Mouse (Mus musculus) right cerebral cortex, adult 18-20 months (tissue): Measurements from ENCODE around the gene Eif4h.
A peak's percentile ranks its signal among the peaks of the same experiment; 100 is the strongest.

Experiments used
- DNase-seq: peaks from one replicate; pipeline ENCODE4 v3.0.0; 2022; ENCODE audit warnings: mixed read lengths

The Eif4h gene

DNA sequence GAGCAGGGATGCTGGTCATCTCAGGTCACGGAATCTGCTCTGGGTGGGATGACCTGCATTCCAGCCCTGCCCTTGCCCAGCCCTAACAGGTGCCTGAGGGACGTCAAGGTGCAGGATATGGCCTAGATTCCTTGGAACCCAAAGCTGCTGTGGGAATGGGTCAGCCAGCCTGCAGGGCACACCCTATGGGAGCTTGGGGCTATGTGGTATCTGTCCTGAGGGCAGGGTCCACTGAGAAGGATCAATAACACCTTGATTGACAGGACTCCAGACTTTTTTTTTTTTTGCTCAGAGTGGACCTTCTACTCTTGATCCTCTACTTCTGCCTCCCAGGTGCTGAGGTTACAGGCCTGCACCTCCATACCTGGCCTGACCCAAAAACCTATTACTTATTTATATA is 8.1 kb upstream of the Eif4h start:
- DNase-seq: no peak

DNA sequence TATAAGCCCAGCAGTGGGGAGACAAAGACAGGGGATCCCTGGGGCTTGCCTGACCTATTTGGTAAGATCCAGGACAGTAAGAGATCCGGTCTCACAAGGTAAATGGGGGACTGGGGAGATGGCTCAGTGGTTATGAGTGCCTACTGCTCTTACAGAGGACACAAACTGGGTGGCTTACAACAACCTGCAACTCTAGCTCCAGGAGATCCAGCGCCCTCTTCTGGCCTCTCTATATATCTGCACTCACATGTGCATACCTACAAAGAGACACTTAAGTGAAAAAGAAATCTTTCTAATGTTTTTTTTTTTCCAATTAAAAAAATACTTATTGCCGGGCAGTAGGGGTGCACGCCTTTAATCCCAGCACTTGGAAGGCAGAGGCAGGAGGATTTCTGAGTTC is 7.2 kb upstream of the Eif4h start:
- no peak for DNase-seq

DNA sequence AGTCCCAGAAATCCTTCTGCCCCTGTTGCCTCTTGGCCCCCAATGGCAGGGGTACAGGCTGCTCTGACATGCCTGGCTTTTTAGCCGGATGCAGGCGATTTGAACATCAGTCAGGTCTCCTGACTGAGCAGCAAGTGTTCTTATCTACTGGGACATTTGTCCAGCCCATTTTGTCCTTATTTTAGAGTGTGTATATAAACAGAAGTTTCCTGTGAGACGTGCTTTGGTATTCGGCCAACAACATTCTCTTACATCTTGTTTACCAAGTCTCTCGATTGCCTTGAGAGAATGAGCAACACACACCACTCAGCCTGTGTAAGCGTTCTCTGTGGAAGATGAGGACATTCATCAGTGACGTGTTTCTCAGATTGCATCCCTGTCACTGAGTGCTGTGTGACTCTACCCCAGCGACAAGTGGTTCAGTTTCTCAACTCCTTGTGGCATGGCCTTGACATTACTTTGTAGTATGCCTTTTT is 5.4 kb upstream of the Eif4h start:
- no peak for DNase-seq

DNA sequence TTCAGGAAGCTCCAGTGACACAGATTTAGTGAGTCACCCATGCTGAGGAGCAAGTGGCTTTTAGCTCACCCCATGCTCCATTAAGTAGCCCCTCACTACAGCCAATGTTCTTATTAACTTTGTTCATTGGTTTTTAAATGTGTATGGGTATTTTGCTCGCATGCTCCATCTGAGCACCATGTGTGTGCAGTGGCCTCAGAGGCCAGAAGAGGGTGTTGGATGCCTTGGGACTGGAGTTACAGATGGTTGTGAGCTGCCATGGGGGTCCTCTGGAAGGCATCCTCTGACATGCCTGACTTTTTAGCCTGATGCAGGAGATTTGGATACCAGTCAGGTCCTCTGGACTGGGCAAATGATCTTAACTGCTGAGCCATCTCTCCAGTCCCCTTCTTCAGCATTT is 4.8 kb upstream of the Eif4h start:
- no peak for DNase-seq

DNA sequence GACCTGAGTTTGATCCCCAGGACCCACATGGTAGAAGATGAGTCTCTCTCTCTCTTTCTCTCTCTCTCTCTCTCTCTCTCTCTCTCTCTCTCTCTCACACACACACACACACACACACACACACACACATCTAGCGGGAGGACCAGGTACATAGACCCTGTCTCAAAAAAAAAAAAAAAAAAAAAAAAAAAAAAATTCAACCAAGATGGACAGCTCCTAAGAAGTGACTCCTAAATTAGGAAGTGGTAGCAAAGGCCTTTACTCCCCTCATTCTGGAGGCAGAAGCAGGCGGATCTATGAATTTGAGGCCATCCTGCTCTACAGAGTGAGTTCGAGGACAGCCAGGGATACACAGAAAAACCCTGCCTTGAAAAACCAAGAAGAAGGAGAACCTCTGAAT is 1.1 kb upstream of the Eif4h start:
- DNase-seq: no peak

DNA sequence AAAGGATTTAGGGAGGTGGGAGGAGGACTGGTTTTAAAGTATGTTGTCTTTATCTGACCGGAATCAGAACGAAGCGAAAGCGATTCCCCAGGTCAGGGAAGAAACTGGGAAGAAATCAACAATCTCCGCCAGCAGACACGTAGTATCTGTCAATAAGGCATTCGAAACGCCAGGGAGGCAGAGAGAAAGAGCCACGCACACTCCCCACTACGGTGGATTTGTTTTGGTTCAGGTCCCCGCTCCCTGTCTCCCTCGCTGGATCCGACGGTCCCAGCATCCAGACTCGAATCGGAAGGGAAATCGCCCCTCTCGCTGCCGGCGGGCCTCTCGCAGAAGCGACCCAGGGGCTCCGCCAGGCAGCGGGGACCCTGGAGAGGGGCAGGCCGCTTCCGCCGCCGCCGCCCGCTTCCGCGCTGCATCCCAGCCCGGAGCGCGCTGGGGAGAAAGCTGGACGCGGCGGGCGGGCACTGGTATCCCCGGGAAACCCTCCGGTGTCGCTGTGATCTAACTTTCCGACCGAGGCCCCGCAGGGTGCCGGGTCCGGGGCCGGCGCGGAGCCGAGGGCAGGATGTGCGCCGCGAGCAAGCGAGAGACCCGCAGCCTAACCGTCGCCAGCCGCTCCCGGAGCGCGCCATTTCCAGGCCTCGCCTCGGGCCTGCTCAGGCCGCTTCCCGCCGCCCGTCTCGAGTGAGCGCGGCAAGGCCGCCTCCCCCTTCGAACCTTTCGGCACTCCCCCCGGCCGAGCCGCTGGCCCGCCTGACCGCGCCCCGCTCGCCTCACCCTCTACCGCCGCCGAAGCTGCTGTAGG is 625 bp downstream of the Eif4h start:
- no peak for DNase-seq

DNA sequence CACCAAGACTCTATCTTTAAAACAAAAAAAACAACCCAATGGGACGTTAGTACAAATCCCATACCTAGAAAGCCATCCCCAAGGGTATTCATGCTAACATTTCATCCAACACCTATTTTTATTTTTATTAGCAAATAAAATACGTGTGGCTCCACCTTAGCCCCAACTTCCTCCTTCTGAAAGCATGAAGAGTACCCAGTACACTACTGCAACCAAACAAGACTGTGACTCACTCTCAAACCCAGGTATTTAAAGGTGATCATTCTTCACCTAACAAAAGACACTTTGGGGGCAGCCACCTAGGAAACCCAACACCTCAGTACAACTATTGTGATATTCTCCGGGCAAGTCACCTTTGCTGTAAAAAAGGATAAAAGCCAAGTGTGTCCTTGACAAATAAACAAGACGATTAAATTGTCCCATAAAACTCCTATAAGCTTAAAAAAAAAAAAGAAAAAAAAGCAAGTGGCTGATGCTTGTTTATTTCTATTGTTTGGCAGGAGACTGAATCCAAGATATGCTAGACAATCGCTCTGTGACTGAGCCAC is 1.4 kb downstream of the Eif4h start:
- DNase-seq: no peak

DNA sequence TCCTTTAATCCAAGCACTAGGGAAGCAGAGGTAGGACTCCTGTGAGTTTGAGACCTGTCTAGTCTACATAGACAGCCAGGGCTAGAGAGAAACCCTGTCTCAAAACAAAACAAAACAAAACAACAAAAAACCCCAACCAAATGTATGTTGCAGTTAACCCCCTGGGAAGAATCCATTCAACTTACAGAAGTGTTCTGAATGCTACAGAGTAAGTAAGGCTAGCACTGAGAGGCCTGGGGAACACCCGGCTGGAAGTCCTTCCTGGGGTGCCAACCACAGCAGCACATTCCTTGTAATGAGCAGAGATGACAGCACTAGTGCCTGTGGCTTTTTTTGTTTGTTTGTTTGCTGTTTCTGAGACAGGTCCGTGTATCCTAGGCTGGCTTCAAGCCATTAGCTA is 6.4 kb downstream of the Eif4h start:
- DNase-seq: no peak

DNA sequence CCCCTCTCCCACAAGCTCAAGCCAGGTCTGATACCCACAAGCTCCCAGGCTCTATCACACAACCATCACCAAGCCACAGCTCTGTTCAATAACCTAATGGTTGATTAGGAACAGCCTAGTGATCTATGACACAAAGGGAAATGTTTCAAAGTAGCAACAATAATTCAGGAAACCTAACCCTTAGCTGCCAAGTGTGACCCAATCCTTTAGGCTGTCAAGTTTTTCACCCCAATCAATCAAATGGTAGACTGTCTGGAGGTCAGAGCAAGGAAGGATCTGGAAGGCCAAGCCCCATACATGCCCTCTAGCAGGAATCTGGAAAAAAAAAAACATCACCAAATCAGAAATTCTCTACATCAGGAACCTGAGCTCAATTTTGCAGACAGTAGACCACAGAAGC is 8.5 kb downstream of the Eif4h start:
- DNase-seq: no peak

DNA sequence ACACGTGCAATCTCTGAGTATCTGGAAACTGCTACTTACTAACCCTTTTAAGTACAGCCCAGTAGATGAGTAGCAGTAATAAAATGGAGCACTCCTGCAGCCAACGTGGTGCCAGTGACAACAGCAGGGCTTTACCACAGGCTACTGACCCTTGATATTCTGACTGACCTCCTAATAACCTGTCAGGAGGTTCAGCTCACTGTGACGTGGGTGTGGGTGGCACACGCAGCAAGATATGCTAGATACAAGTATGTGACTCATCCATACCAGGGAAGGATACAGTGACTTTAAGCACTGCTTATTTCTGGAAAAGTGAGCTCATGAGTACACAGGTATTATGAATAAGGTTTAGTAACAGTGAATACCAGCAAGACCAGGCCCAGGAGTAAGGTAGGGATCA is 9.8 kb downstream of the Eif4h start:
- no peak for DNase-seq

DNA sequence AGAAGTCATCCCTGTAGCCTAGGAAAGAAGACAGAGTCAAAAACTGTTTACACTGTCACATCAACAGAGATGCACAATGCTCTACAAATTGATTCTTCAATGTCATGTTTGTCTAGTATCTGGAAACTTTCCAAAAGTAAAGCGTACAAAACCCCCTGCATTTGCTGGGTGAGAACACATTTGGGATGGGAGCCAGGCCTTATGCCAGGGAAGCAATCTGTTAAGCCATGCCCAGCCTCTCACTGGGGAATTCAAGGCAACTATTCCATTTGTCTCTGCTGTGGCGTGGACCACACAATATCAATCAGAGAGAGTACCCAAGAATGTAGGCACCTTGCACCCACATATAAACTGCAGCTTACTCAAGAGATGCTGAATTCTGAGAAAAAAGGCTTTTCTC is 17.2 kb downstream of the Eif4h start:
- DNase-seq: peak; percentile 48

DNA sequence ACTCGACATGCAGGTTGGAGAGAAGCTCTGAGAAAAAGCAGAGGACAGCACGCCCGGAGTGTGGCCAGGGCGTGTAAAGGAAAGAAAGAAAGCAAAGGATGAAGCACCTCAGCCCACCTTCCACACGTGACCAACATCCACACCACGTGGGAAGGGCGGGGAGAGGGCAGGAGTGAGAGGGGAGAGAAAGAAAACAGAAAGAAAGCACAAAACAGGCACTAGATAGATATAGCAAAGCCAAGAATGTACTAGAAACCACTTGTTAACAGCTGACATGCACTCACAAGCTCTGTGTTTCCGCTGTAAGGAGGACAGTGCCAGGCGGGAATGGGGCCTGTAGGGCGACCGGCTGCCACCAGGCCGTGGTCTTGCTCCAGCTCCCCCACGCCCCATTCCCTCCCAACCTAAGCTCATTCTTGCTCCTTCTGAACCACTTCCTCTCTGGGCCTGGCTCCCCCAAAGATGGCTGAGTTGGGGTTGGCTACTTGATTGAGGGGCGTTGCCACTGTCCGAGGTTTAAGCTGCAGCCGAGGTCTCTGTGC is 18.1 kb downstream of the Eif4h start:
- DNase-seq: no peak

DNA sequence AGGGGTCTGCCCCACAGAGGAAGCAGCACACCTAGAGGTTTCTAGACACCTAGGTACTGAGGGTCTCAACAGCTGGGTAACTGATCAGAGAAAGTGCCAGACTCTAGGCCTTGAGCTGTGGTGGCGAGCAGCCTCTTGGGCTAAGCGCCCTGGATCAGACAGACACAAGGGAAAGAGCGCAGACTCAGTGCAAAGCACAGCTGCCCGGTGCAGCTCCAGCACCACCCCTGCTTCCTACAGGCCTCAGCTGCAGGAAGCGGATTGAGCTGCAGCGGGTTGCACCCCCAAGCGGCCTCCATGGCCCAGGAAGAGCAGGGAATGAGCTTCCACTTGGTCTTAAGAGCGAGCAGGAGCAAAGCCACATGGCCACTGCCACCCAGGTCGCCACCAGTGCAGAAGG is 18.8 kb downstream of the Eif4h start:
- no peak for DNase-seq

DNA sequence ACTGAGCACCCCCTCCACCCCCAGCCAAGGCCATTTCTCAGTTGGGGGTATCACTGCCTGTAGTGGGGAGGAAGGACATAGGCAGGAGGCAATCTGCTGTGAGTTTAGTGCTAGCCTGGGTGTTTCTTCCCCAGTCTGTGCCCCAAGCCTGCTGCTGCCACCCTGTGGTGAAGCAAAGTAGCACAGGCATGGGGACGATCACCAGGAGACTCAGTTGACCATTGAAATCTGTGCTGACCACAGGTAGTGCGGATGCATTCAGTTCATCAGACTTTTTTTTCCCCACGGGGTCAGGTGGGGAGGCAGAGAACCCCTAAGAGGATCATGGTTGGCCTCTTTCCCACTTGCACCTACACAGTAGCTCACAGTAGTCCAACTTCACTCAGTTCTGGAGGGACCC is 22.2 kb downstream of the Eif4h start:
- peak; percentile 60 for DNase-seq

DNA sequence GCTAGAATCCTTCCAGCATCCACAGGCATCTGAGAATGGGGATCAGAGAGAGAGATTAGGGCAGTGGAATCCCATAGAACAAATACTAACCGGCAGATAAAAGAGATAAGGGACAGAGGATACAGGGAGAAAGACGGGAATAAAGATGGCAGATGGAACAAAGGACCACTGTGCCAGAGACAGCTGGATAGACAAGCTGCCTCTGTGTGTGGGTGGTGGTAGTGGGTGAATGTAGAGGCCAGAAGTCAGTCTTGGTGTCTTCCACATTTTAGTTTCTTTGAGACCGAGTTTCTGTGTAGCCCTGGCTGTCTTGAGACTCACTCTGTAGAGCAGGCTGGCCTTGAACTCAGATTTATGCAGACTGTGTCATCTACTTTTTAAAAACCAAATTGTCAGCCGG is 23.5 kb downstream of the Eif4h start:
- DNase-seq: no peak

DNA sequence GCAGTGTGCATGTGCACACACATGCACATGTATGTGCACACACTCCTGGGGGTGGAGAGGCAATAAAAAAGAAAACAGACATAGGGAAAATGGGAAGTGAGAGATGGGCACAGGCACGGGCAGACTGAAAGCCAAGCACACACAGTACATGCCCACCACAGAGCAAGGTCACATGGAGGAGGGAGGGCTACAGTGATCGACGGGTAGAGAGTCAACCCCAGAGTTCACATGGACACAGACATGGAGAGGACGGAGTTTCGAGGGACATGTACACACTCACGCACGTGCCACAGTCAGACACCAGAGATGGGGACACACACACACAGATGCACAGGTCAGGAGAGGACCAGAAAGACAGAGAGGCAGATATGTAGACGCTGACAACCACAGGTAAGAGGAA is 23.9 kb downstream of the Eif4h start:
- DNase-seq: no peak

DNA sequence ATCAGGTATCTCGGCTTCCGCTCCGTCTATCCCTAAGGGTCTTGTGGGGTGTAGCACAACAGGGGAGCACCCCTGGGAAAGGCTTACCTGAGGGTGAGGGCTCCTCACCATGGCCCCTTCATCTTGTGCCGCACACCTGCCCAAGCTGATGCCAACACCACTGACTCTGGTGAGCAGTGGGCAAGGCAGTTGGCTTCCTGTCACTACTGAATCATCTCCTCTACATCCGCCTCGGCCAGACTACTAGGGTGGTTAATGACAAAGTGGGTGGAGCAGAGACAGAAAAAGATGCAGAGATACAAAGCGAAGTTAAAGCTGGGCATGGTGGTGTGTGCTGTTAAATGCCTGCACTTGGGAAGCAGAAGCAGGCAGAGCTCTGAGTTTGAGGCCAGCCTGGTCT is 24.5 kb downstream of the Eif4h start, which contains the start of gene Lat2:
Gene Lat2 (minus strand): TSS at position 224 of the 400 bp plus-strand sequence.
- peak; percentile 54 for DNase-seq

DNA sequence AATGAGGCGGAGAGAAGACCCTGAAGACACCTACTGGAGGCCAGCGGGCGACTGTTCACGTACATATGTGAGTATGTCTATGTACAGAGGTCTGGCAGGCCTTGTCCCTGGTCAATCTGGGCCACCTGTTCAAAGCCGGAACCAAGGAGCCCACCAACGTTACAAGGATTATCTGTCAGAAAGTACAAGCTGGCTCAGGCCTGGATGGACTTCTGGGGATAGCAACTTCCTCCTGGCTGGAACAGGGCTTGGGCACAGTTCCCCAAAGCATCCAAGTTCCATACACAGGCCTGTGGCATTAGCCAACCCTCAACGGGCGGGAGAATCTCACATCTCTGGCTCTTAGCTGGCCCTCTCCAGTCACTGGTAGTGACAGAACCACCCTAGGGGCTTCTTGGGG is 25.0 kb downstream of the Eif4h start:
- DNase-seq: no peak

DNA sequence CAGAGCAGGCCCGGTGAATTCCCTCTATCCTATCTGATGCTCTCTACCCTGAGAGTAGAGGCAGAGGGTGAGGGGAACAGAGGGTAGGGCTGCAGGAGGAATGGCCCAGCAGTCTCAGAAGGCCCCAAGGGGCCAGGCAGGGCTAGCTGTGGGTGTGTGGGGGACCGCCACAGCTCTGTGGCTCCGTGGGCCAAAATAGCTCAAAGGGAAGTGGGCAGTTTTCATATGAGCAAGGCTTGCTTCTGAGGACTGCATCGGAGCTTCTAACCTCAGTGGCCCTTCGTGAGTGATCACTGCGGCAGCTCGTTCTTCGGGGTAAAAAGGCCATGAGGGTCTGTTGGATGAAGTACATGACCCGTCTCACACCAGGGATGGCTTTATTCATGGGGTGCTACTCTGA is 25.6 kb downstream of the Eif4h start:
- DNase-seq: no peak

DNA sequence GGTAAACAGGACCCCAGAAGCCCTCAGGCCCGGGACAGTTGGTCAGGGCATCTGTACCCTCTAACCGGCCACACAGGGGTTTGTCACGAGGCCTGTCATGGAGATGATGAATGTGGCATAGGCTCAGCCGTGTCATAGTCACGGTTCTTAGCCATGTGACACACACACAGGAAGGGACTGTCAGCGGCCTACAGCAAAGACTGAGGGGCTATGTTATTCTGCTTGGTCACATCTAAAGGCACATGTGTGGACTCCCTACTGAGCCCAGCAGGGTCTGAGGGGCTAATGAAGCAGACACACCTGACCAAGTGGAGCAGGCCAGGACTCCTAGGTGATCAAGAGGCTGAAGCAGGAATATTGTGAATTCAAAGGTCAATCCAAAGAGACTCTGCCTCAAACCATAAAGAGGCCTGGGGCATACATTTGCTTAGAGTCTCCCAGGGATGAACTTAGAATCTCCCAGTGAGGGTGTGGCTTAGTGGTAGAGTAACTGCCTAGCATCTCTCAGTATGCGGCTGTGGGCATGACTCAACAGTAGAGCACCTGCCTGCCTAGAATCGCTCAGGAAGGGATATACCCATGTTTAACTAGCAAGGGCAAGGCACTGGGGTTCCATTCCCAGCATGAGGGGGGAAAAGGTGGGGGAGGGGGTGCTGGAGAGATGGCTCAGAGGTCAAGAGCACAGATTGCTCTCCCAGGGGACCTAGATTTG is 27.3 kb downstream of the Eif4h start:
- no peak for DNase-seq

DNA sequence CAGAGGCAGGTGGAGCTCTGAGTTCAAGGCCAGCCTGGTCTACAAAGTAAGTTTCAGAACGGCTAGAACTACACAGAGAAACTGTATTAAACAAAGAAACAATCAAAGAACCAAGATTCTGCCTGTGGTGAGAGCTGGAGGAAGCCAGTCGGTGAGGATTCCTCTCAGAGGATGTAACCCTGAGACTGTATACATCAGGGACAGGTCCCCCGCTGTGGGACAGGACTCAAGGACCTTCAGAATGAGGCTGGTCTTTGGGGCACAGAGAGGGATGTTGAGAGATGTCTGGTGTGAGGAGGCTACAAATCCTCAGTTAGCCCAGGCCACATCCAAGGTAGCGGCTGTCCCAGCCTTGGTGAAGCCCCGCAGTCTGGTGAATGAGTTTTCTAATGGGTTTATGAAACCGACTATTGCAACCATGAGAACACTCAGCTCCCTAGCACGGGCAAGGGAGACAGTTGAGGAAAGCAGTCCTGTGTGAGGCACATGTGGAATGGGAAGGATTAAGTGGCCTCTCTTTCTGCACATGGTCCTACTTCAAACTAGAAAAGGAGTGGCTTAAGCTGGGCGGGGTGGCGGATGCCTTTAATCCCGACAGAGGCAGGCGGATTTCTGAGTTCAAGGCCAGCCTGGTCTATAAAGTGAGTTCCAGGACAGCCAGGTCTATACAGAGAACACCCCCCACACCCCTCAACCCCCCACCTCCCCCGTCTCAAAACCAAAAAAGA is 29.2 kb downstream of the Eif4h start:
- DNase-seq: no peak

DNA sequence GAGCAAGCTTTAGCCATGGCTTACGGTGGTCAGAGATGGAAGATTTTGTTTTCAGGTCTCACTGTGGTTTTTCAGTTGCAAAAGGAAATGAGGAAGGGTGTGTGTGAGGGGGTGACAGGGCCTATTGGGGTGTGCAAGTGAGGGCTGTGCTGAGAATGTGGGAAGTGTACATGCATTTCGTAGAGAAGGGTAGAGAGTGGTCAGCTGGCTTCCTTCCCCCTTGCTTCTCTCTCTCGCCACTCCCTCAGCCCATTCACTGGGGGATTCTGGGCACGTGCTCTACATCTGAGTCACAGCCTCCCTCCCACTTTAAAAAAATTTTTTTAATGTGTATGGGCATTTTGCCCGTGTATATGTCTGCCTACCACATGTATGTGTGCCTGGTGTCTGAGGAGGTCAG is 32.2 kb downstream of the Eif4h start:
- no peak for DNase-seq

DNA sequence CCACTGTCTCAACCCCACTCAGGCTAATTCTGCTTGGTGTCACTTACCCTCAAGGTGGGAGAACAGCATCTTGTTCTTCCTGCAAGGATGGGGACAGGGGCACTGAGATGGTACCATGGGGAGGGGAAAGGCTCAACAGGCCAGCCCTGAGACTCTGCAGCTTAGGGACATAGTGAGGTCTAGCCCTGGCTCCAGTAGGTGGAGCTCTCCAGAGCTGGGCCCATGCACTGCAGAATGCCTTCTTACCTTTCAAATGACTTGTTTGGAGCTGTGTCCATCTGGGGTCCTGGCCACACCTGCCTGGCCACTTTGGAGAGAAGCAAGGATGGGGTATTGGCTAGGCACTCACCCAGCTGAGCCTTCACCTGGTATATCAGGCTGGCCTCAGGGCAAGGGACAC is 33.0 kb downstream of the Eif4h start:
- no peak for DNase-seq
